Mouse (Mus musculus): Measurements from ENCODE around the gene Hnrnph3. TPM values are rescaled to one million over a fixed set of nuclear protein-coding genes. Genes with fewer than 3 reads are reported as not detected.
"Not testable (repeated sequence)": the region's sequence is repeated elsewhere in the genome, so short reads cannot be mapped to it uniquely, and the experiment has no call there.

Hnrnph3 gene
- 10 to 100 TPM; 64.9 to 75.4 TPM for total RNA-seq (2021)
- long read RNA-seq, experiment 1, transcript Hnrnph3-201 (10 exons, 2,213 nt) = minor isoform, 6 of 35 reads
- long read RNA-seq, experiment 1, transcript Hnrnph3-202 (10 exons, 2,168 nt) = major isoform, 7 of 35 reads
- long read RNA-seq, experiment 1, partial matches to known transcripts = 7 of 35 reads
- long read RNA-seq, experiment 1, other reads (novel, unspliced or antisense) = 14 of 35 reads
- long read RNA-seq, experiment 2, transcript Hnrnph3-202 (10 exons, 2,168 nt) = major isoform, 13 of 72 reads
- long read RNA-seq, experiment 2, transcript Hnrnph3-201 (10 exons, 2,213 nt) = minor isoform, 10 of 72 reads
- long read RNA-seq, experiment 2, partial matches to known transcripts = 15 of 72 reads
- long read RNA-seq, experiment 2, other reads (novel, unspliced or antisense) = 32 of 72 reads

DNA sequence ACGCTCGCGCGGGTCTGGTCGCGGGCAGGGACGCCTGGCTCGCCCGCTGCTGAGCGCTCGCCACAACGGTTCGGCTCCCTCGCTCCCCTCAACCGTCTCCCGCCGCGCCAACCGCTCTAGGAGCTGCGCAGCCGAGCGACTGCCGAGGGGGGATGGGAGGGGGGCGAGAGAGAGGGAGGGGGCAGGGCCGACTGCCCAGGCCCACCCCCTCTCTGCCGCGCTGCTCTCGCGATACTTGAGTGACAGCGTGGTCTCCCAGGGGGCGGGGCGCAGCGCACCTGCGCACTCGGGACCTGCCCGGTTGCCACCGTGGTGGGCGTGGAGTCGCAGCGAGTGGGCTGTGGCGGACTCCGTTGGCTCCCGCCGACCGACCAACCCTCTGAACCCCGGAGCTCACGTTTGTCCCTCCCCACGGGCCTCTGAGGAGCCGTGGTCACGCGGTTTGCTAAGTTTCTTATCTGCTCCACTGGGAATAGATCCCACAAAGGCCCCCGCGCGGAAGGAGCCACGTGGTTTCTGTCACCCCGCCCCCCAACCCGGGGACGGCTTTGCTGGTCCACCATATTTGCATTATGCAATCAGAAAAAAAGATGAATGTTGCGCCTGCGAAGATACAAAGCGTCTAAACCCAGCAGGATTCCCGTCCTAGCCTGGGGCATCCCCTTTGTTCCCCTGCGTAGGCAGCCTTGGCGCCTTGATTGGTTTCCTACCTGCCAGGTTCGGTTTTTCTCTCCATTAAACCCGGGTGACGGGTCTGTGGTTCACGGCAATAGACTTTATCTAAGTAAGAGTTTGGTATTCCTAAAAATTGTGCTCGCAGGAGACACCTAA, at the start of gene Hnrnph3, which contains the start of gene Pbld2:
TSS of gene Hnrnph3 (minus strand) at position 469 of the 831 bp plus-strand sequence.
TSS of gene Pbld2 (plus strand) at position 567 of the 831 bp plus-strand sequence.
- DNase-seq (ENCODE audit: low spot score in 2 of 2) = peak; percentile 98 to 99

DNA sequence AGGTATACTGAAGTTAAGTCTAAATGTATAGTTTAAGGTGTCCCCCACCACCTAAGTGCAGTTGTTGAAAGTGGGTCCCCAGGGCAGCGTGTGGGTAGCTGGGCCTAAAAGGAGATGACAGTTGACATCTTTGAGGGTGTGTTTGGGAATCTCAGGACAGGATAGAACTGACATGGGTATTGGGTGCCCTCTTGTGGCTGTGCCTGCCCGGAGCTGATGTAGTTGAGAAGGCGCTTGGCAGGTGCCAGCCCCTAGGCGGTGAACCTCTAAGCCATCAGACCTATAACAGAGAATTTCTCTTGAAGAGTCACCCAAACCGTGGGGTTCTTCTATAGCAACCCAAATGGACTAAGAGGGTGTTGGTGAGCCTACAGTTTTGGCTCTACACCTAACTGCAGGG, 42.0 kb upstream of the Hnrnph3 start:
- DNase-seq (ENCODE audit: low spot score in 2 of 2) = peak; percentile 56 to 60

DNA sequence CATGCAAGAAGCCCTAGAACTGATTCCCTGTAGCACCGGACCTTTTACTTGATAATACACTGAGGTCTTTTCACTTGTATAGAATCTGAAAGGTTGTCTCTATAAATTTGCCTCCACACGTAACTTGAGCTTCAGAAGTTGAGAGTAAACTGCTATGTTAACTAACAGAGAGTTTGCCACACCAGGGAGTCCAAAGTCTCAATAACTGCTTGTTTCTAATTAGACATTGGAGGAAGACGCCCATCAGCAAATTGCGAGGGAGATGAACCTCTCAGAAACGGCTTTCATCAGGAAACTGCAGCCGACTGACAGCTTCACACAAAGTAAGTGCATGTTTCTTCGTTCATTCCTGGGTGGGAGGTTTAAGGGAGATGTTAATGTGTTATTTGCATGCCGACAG, 41.5 kb upstream of the Hnrnph3 start:
- no peak for DNase-seq (ENCODE audit: low spot score in 2 of 2)

DNA sequence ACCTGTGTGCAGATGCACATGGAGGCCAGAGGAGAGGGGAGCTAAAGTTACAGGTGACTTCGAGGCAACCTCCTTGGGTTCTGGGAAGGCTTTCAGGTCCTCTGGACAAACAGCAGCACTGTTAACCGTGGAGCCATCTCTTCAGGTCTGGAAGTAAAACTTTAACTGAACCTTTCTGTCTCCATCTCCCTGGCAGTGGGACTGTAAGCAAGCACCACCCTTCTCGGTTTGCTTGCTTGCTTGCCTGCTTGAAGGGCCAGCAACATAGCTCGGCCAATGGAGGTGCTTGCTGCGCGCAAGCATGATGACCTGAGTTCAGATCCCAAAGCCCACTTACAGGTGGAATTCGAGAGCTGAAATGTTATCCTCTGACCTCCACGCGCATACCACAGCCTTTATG, 40.5 kb upstream of the Hnrnph3 start:
- DNase-seq (ENCODE audit: low spot score in 2 of 2) = no peak

DNA sequence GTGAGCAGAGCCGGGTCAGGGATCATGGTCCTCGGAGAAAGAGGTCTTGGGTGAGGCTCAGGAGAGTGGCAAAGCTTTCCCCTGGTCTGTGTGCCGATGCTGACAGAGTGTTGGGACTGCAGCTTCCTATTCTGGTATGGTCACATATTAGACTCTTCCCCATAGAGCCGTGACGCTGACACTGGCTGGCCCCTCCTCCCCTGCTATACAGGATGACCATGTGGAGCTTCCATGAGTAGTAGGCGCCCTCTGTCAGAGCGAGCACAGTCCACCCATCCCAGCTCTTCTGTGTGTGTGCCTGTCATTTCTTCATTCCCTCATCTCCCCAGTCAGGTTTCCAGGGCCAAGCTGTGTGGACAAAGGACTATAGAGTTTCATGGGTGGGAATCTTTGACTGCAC, 39.3 kb upstream of the Hnrnph3 start:
- DNase-seq (ENCODE audit: low spot score in 2 of 2) = no peak

DNA sequence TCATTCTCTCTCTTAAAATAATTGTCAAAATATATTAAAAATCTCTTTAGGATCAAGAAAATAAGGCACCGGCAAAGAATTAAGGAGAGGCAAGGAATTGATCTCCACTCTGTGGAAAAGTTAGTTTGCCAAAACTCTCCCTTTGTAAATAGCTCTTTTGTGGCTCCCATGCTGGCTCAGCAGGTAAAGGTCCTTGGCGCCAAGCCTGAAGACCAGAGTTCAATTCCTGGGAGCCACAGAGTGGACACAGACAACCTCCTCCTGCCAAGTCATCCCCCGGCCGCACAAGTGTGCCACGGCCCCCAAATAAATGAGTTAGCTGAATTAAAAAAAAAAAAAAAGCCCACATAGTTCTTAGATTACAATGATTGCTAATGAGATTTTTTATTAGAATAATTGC, 38.7 kb upstream of the Hnrnph3 start:
- no peak for DNase-seq (ENCODE audit: low spot score in 2 of 2)

DNA sequence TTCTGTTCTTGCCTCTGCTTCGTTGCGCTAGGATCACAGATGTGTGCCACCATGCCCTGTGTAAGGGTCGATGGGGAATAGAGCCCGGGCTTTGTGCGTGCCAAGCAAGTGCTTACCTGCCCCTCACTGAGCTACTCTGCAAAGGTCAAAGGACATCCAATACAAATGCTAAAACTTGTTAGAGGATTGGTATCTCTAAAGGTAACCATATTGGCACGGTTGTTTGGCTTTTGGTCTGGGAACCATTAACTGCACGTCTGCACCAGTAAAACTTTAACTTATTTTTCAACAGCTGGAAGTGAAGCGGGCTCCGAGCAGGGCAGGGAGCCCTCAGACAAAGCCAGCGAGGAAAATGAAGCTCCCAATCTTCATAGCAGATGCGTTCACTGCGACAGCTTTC, 37.2 kb upstream of the Hnrnph3 start:
- no peak for DNase-seq (ENCODE audit: low spot score in 2 of 2)

DNA sequence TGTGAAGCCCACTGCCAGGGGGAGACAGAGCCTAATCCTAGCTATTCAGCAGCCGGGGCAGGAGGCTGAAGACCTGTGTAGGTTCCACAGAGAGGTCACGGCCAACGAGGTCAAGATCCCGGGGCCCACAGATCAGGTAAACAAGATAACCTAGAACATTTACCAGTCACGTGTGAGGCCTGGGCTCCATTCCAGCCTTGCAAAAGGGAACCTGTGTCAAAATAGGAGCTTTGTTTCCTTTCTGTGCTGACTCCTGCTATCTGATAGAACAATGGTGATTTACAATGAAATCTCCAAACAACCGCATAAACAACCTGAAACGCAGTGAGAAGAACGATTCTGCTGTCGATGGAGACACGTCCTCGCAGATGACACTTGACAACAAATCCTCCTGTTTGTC, 36.4 kb upstream of the Hnrnph3 start:
- DNase-seq (ENCODE audit: low spot score in 2 of 2) = no peak

DNA sequence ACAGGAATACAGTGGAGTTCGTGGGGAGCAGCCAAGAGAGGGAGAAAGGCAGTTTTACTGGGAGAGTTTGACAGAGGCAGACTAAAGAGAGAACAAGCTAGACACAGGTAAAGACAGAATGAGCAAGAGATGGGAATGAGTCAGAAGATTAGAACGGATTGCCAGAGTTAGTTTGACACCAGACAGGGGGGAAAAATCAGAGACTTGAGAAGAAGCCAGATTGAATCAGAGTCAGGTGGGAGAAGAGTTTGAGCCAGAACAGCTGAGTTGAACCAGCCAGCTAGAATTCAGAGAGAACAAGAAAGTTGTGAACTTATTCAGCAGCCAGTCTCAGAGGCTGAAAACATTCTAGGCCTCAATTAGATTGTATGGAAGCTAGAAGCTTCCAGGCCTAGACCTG, 35.8 kb upstream of the Hnrnph3 start, which contains the start of gene Pbld1:
TSS of gene Pbld1 (plus strand) at position 301 of the 400 bp plus-strand sequence.
- no peak for DNase-seq (ENCODE audit: low spot score in 2 of 2)

DNA sequence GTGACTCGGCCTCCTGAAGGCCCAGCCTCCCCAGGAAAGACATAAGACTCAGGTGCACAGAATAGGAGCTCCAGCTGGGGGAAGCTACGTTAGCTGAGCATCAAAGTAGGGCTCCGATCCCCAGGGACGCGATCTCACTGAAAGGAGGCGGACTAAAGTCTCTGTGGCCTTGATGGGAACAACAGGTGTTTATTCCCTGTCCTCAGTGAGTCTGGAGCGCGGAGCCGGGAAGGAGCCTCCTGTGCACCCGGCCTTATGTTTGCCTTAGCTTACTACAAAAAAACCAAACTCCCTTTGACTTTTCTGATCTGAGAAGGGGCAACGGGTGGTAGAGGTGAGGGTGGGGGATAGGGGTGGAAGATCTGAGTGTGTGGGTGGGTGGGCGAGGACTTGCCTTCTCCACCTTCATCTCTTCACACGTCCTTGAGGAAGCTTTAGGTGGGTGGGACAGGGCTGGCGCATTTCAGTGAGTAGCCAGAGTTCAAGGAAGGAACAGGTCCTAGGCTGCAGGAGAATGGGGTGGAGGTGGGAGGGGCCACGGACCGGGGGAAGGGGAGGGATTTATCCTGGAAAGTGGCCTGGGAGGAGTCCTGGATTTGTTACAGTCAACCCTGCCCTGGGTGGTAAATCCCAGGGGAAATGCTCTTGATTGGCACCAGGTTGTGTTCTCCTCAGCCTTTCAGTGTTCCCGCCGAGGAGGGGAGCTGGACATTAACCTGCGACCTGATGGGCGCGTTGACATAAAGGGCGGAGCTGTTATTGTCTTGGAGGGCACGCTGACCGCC, 33.1 kb upstream of the Hnrnph3 start:
- DNase-seq (ENCODE audit: low spot score in 2 of 2) = no peak

DNA sequence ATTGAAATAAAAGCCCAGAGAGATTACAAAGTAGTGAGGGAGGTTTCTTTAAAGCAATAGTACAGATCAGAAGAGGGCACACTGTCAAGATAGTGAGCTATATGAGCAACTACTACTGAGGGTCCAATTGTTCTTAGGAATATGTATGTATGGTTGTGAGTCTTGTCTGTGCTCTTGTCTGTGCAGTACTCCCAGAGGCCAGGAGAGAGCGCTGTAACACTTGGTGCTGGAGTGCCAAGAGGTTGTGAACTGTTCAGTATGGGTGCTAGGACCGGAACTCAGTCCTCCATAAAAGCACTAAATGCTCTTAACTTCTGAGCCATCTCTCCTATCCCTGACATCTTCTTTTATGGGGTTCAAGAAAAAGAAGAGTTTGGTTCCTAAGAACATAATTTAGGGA, 30.6 kb upstream of the Hnrnph3 start:
- no peak for DNase-seq (ENCODE audit: low spot score in 2 of 2)

DNA sequence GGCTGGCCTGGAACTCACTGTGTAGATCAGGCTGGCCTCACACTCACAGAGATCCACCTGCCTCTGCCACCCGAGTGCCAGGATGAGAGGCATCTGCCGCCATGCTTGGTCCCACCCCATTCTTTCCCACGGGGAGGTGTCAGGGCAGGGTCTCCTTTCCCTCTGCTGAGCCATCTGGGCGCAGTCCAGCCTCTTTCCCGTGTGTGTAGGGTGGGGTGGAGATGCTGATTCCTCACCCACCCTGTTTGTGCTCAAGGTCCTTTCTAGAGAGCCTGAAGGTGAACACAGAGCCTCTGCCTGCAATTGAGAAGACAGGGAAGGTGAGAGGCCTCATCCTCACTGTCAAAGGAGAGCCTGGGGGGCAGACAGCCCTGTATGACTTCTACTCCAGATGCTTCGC, 30.1 kb upstream of the Hnrnph3 start:
- not testable (repeated sequence) for DNase-seq (ENCODE audit: low spot score in 2 of 2)

DNA sequence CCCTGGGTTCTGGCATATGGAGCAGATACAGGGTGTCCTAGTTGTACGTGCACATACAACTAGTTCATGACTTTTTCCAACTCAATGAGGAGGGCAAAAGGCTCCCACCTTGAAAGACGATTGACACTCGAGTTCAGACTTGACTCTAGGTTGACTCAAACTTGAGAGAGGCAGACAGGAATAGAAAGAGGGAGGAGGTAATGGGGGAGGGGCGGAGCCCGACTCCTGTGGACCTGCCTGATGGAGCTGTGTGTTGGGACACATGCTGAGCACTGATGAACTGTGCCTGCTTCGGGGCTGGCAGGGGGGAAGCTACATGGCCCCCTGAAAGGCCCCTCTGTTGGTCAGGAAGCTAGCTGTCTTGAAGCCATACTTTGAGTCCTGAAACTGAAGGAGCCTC, 29.0 kb upstream of the Hnrnph3 start:
- no peak for DNase-seq (ENCODE audit: low spot score in 2 of 2)

DNA sequence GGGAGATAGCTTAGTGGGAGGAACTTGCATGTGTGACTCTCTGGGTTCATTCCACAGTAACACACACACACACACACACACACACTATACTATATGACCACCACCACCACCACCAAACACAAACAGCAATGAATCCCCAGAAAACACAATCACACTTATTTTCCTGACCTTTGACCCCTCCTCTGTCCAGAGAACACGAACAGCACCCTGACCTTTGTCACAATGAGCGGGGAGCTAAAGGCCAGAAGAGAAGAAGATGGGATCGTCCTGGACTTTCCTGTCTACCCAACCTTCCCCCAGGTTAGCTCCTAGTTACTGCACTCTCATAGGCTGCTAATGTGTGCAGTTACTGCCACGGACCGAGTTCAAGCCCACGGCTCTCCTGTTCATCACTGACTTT, 28.0 kb upstream of the Hnrnph3 start:
- no peak for DNase-seq (ENCODE audit: low spot score in 2 of 2)

DNA sequence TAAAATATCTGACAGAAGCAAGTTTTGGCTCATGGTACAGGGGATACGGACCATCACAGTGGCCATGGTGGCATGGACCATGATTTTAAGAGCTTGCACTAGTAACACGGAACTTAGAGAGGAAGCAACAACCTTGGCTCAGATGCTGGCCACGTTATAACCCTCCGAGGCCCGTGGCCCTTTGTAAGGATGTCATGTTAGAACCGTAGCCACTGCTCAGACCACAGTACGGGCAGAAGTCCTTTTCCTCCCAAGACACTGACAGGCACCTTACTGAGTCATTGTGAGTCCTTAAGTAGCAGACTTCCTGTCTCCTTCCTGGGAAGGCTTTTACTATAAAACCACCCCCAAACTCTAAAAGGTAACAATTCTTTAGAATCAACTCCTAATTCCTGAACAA, 27.2 kb upstream of the Hnrnph3 start:
- no peak for DNase-seq (ENCODE audit: low spot score in 2 of 2)

DNA sequence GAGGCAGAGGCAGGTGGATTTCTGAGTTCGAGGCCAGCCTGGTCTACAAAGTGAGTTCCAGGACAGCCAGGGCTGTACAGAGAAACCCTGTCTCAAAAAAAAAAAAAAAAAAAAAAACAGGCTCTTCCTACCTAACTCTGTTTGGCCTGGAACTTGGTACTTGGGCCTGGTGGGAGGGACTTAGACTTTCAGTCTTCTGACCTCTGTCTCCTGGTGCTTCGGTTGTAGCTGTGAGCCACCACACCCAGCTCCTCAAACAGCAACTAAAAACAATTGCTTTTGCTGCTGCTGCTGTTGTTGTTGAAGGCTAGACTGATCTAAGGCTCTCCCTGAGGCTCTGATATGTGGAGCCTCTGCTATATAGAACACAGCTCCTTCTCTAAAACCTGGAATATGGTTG, 25.1 kb upstream of the Hnrnph3 start:
- DNase-seq (ENCODE audit: low spot score in 2 of 2) = no peak

DNA sequence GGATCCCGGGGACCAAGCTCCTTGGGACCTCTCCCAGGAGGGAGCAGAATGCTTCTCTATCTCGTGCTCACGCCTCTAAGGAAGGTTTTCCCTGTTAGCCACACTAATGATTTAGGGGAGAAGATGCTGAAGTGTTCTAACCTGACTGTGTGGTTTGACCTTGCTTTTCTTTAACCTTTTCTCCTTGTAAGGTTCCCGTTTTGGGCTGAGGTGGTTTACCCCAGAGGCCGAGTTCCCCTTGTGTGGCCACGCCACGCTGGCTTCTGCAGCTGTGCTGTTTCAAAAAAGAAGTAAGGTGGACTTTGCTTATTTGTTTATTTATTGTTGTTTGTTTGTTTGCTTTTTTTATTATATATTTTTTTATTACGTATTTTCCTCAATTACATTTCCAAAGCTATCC, 23.7 kb upstream of the Hnrnph3 start:
- DNase-seq (ENCODE audit: low spot score in 2 of 2) = no peak

DNA sequence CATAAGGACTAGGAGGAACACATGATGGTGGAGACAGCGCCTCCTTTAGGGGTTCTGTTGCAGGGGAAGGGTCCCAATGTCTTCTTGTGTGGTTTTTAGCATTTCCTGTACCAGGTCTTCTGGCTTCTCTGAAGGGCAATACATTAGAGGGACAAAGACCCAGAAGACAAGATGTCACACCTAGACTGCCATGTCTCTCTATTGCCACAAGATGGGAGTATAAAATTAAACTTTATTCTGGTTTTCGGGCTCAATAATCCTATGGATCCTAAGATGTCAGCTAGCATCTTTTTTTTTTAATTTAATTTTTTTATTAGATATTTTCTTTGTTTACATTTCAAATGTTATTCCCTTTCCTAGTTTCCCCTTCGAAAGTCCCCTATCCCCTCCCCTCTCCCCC, 19.1 kb upstream of the Hnrnph3 start:
- no peak for DNase-seq (ENCODE audit: low spot score in 2 of 2)

DNA sequence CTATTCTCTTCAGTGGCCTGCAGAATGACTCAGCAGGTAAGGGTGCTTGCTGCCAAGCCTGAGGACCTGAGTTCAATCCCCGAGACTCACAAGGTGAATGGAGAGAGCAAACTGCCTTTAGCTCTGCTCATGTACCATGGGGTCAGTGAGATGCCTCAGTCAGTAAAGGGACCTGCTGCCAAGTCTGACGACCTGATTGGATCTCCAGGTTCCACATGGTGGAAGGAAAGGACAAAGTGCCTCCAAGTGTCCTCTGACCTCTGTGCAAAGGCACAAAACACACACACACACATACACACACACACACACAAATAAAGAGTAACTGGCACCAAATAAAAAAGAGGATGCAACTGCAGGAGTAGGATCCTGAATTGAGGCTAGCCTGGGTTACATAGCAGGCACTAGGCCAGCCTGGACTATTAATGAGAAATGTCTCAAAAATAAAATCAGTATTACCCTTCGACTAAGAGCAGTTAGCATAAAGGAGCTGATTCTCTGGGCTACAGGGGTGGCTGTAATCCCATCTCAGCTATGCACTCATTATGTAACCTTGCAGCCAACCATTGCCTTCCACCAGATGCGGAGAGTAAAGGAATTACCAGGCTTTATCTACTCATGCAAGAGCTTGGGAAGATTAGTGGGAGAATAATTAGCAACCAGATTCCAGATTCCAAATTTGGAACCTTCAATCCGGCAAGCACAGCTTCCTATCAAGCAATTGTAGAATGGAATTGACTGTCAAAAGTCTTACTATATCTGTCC, 16.0 kb upstream of the Hnrnph3 start:
- DNase-seq (ENCODE audit: low spot score in 2 of 2) = no peak

DNA sequence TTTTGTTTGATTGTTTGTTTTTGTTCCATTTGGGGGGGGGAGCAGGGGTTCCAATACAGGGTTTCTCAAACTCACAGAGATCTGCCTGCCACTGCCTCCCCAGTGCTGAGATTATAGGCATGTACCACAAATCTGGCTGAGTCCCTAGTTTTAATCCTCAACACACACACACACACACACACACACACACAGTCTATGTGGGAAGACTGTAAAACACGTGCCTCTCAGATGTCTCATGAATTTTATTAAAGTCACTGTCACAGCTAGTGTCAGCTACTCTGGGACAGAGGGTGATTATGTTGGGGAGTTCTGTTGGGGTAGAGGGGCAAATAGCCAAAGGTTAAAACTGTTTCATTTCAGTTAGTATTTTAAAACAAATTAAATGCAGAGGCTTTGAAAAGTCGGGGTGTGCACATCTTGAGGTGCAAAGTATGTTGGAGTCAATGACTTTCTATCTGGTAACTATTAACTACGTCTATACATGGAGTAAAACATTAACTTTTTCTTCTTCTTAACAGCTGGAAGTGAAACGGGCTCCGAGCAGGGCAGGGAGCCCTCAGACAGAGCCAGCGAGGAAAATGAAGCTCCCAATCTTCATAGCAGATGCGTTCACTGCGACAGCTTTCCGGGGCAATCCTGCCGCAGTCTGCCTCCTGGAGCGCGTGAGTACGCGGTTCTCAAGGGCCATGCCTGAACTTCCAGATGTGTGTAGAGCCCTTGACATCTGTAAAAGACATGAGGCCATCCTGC, 14.7 kb upstream of the Hnrnph3 start:
- DNase-seq (ENCODE audit: low spot score in 2 of 2) = no peak

Measured in adrenal gland, postnatal 4 days (tissue).